Mouse (Mus musculus): ENCODE measurements around the gene Phf2. TPM values are rescaled to one million over a fixed set of nuclear protein-coding genes. Genes with fewer than 3 reads are reported as not detected.
A peak's percentile ranks its signal among the peaks of the same experiment; 100 is the strongest.

Gene Phf2
- polyA plus RNA-seq, 1 experiment from 2014 or later, result 9.9 TPM

DNA sequence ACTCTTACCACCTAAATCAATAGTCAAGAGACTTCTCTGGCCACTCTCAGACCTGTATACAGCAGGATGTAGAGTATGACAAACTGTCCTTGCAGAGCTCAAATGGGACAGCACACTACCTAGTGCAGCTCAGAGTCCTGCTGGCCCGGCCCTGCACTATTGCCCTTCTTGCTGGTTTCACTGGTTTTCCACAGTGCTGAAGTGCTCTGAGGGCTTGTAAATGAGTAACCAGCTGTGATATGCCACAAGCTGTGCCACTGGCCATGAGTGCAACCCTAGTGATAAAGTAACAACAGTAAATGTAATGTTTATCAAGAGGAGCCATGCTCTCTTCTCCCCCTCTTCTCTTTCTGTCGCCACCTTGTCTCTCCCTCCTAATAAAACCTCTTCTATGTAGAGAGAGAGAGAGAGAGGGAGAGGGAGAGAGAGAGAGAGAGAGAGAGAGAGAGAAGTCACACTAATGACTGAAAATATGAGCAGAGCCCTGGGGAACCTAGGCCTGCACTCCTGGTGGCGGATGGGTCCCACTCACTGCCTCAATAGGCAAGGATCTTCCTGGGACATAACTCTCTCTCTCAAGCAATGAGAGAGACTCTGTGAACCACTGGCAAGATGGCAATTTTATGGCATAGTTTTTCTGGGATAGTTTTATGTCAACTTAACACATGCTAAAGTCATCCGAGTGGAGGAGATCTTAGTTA is 19.5 kb upstream of the Phf2 start:
- H3K4me2 ChIP-seq (ENCODE audit: low read length), result no peak overlapping the region
- H3K27ac ChIP-seq (ENCODE audit: low read depth), result no peak overlapping the region; the same call in 1 of the 2 replicates
- H3K4me3 ChIP-seq (ENCODE audit: low read depth, low read length), result no peak overlapping the region
- no peak for DNase-seq (ENCODE audit: low spot score)
- no peaks in the 10 kb centered on the region for H3K9me3 ChIP-seq (ENCODE audit: control insufficient read depth, low read length)
- peak; percentile 68 for ATAC-seq (replicated peaks; ENCODE audit: low FRiP score, low TSS enrichment, low read depth)
- no peaks in the 10 kb centered on the region for H3K27me3 ChIP-seq (replicated peaks; ENCODE audit: control insufficient read depth, insufficient read depth, low read length)
- H3K36me3 ChIP-seq (ENCODE audit: control insufficient read depth, insufficient read depth, low read length), result peaks cover 90% of the 10 kb centered on the region
- no peaks in the 10 kb centered on the region for H3K4me1 ChIP-seq (replicated peaks; ENCODE audit: control insufficient read depth, insufficient read depth, low read length)
- WGBS, result 76% methylated on average over 4 of the region's 4 CpGs
- H3K9ac ChIP-seq (ENCODE audit: low read length), result no peak overlapping the region

DNA sequence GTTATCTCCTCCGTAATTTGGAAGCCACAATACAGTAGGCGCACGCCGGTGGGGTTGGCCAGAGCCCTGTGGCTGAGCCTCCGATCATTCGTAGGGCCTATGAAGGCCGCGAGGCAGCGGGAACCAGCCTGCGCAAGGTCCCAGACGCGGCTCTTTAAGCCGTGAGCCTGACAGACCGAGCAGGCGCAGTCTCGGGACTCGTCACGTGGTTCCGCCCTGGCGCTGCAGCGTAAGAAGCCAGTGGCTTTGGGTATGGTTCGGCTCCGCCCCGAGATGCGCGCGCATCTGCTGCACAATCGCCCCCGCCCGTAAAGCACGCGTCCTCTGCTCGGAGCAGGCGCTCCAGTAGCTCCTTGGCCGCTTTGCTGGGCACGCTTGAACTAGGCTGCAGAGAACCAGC is 7.6 kb upstream of the Phf2 start:
- ATAC-seq (replicated peaks; ENCODE audit: low FRiP score, low TSS enrichment, low read depth) (peak; percentile 98), DNase-seq (ENCODE audit: low spot score) (peak; percentile 98)
- no peaks in the 10 kb centered on the region for H3K9me3 ChIP-seq (ENCODE audit: control insufficient read depth, low read length)
- WGBS, result under 1% methylated on average over 36 of the region's 36 CpGs
- peak overlapping the region; percentile 75 for H3K9ac ChIP-seq (ENCODE audit: low read length)
- H3K4me3 ChIP-seq (ENCODE audit: low read depth, low read length), result peak overlapping the region; percentile 38
- H3K4me2 ChIP-seq (ENCODE audit: low read length), result peak overlapping the region; percentile 73
- H3K36me3 ChIP-seq (ENCODE audit: control insufficient read depth, insufficient read depth, low read length), result peaks cover 47% of the 10 kb centered on the region
- no peaks in the 10 kb centered on the region for H3K27me3 ChIP-seq (replicated peaks; ENCODE audit: control insufficient read depth, insufficient read depth, low read length)
- peak overlapping the region; percentile 85 for H3K27ac ChIP-seq (ENCODE audit: low read depth)
- no peaks in the 10 kb centered on the region; the same call in 1 of the 2 replicates for H3K4me1 ChIP-seq (replicated peaks; ENCODE audit: control insufficient read depth, insufficient read depth, low read length)

DNA sequence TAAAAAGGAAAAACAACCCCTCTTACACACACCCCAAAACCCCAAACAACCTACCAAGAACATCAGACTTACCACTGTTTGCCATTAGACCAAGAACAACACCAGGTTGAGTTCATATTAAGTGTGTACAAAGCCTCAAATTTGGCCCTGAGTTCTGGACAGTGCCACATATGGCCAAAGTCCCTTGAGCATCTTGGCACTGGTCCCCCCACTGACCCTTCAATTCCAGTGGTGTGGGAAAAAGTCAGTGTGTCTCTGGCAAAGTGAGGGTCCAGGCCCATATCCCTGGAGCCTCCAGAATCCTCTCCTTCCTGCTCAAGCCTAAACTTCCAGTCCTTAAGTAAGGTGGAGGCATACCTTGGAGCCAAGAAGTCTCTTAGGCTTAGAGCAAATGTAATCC is 6.9 kb upstream of the Phf2 start:
- Histone ChIP-seq H3K36me3 (ENCODE audit: control insufficient read depth, insufficient read depth, low read length) (peaks cover 40% of the 10 kb centered on the region), H3K4me1 (replicated peaks; ENCODE audit: control insufficient read depth, insufficient read depth, low read length) (no peaks in the 10 kb centered on the region; the same call in 1 of the 2 replicates), H3K9me3 (ENCODE audit: control insufficient read depth, low read length) (no peaks in the 10 kb centered on the region), H3K4me2 (ENCODE audit: low read length) (peak overlapping the region; percentile 73), H3K4me3 (ENCODE audit: low read depth, low read length) (peak overlapping the region; percentile 38), H3K27ac (ENCODE audit: low read depth) (no peak overlapping the region; the same call in 1 of the 2 replicates), H3K9ac (ENCODE audit: low read length) (peak overlapping the region; percentile 75), H3K27me3 (replicated peaks; ENCODE audit: control insufficient read depth, insufficient read depth, low read length) (no peaks in the 10 kb centered on the region)
- DNase-seq (ENCODE audit: low spot score), result no peak
- no peak for ATAC-seq (replicated peaks; ENCODE audit: low FRiP score, low TSS enrichment, low read depth)

DNA sequence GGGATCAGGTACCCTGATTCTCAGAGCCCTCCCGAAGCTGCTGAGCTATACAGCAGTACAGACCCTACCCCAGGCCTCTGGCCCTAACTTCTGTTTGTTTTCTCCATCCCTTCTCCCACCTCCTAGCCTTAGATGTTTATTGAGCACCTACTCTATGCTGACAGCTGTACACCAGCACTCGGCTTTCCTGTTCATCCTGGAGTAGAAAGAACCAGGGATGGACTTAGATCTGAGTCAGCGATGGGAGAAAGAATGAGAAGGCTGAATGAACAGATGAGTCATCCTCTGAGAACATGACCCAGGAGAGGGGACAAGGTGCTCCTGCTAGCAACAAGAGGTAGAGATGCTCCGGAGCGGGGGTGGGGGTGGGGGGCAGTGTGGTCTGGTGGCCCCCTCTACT is 1.8 kb upstream of the Phf2 start:
- H3K4me3 ChIP-seq (ENCODE audit: low read depth, low read length), result no peak overlapping the region
- ATAC-seq (replicated peaks; ENCODE audit: low FRiP score, low TSS enrichment, low read depth), result no peak
- no peaks in the 10 kb centered on the region for H3K9me3 ChIP-seq (ENCODE audit: control insufficient read depth, low read length)
- 83% methylated on average over 5 of the region's 5 CpGs for WGBS
- no peak overlapping the region for H3K9ac ChIP-seq (ENCODE audit: low read length)
- no peak for DNase-seq (ENCODE audit: low spot score)
- no peak overlapping the region for H3K27ac ChIP-seq (ENCODE audit: low read depth)
- H3K4me1 ChIP-seq (replicated peaks; ENCODE audit: control insufficient read depth, insufficient read depth, low read length), result peaks cover 25% of the 10 kb centered on the region
- peaks cover 10% of the 10 kb centered on the region for H3K36me3 ChIP-seq (ENCODE audit: control insufficient read depth, insufficient read depth, low read length)
- no peak overlapping the region for H3K4me2 ChIP-seq (ENCODE audit: low read length)
- no peaks in the 10 kb centered on the region for H3K27me3 ChIP-seq (replicated peaks; ENCODE audit: control insufficient read depth, insufficient read depth, low read length)

DNA sequence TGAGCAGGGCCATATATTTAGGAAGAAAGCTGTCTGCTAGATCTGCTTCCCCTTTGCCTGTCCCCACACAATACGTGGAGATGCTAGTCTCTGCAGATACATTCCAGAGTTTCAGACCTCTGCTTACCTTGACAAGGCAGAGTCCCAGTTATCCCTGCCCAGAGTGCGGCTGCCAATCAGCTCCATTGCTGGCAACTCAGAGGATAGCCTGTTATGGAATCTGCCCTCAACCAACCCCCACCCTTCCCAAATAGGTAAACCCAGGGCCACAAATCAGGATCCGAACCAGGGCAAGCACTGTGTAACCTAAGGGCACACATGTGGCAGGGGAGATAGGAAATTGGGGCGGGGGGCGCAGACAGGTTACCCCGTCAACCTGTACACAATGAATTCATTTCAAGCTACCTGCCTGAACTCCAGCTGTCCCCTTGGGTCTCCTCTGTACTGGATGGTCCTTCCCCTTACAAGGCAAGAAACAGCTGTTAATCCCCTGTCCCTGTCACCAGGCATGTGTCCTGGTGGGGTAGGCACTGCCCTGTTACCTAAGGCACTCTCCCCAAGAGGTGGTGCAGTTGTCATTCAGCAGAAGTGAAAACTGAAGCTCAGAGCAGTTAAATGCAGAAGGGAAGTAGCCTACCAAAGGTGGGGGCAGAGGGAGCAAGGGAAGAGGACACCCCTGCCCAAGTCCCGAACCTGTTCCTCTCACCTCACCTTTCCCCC is 1.1 kb upstream of the Phf2 start:
- Histone ChIP-seq H3K27ac (ENCODE audit: low read depth) (0 out of 2 replicates have a peak overlapping the region, but pooled peaks have one; percentile 93), H3K27me3 (replicated peaks; ENCODE audit: control insufficient read depth, insufficient read depth, low read length) (no peaks in the 10 kb centered on the region), H3K9ac (ENCODE audit: low read length) (peak overlapping the region; percentile 97), H3K4me1 (replicated peaks; ENCODE audit: control insufficient read depth, insufficient read depth, low read length) (peaks cover 32% of the 10 kb centered on the region), H3K9me3 (ENCODE audit: control insufficient read depth, low read length) (no peaks in the 10 kb centered on the region), H3K4me3 (ENCODE audit: low read depth, low read length) (peak overlapping the region; percentile 77), H3K4me2 (ENCODE audit: low read length) (peak overlapping the region; percentile 93), H3K36me3 (ENCODE audit: control insufficient read depth, insufficient read depth, low read length) (peaks cover 10% of the 10 kb centered on the region)
- 58% methylated on average over 7 of the region's 7 CpGs for WGBS
- DNase-seq (ENCODE audit: low spot score) (no peak), ATAC-seq (replicated peaks; ENCODE audit: low FRiP score, low TSS enrichment, low read depth) (no peak)

DNA sequence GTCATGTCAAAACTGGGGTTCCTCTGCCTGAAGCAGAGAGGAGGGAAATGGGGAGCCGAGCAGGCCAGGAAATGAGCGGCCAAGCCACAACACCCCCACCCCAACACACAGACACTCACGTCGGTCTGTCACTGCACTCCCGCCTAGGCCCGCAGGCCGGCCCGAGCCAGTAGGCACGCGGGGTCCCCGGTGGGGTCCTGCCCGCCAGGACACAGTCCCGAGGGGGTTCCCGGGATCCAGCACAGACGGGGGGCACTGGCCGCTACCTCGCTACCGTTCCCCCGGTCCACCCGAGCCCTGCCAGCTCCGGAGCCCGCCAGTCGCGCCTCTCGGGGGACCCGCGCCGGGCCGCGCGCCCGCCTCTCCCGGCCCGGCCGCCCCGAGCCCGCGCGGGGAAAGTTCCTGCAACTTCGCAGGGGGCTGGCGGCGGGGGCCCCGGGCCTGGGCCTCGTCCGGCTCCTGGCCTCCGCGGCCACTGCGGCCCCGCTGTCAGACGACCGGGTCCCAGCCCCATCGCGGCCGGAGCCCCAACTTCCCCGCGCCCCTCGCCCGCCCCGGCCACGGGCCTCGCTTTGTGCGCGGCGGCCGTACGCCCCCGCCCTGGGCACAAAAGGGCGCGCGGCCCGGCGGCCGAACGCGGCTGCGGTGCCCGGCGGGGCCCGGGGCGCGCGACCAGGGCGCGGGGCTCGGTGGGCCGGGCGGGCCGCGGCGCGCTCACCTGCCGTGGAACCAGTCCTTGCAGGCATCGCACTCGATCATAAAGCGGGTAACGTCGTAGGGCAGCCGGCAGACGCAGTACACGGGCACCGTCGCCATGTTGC is 759 bp downstream of the Phf2 start:
- H3K36me3 ChIP-seq (ENCODE audit: control insufficient read depth, insufficient read depth, low read length), result no peaks in the 10 kb centered on the region; the same call in 1 of the 2 replicates
- no peaks in the 10 kb centered on the region for H3K9me3 ChIP-seq (ENCODE audit: control insufficient read depth, low read length)
- DNase-seq (ENCODE audit: low spot score) (peak; percentile 79), ATAC-seq (replicated peaks; ENCODE audit: low FRiP score, low TSS enrichment, low read depth) (peak; percentile 40)
- H3K4me1 ChIP-seq (replicated peaks; ENCODE audit: control insufficient read depth, insufficient read depth, low read length), result peaks cover 38% of the 10 kb centered on the region
- peak overlapping the region; percentile 77 for H3K4me3 ChIP-seq (ENCODE audit: low read depth, low read length)
- WGBS, result under 1% methylated on average over 86 of the region's 102 CpGs
- H3K4me2 ChIP-seq (ENCODE audit: low read length), result peak overlapping the region; percentile 77
- H3K9ac ChIP-seq (ENCODE audit: low read length), result peak overlapping the region; percentile 97
- no peaks in the 10 kb centered on the region for H3K27me3 ChIP-seq (replicated peaks; ENCODE audit: control insufficient read depth, insufficient read depth, low read length)
- peak overlapping the region; percentile 93 for H3K27ac ChIP-seq (ENCODE audit: low read depth)

DNA sequence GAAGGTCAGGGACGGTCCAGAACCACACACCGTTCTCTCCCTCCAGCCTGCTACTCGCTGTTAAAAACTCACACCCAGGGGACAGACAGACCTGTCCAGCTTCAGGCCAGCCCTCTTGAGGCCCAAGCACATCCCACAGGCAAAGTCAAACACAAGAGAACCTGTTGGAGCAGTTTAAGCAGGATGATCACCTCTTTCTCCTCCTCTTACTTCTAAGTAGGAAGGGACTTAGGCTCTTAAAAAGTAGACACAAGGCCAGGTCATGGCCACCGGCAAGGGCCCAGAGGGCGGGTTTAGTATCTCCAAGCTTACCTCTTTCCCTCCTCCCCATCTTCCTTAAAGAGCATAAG is 1.3 kb downstream of the Phf2 start:
- peak overlapping the region; percentile 77 for H3K4me2 ChIP-seq (ENCODE audit: low read length)
- H3K4me3 ChIP-seq (ENCODE audit: low read depth, low read length), result peak overlapping the region; percentile 77
- ATAC-seq (replicated peaks; ENCODE audit: low FRiP score, low TSS enrichment, low read depth) (peak; percentile 6; the same call in 1 of the 2 replicates), DNase-seq (ENCODE audit: low spot score) (peak; percentile 71)
- peak overlapping the region; percentile 97 for H3K9ac ChIP-seq (ENCODE audit: low read length)
- no peaks in the 10 kb centered on the region for H3K27me3 ChIP-seq (replicated peaks; ENCODE audit: control insufficient read depth, insufficient read depth, low read length)
- no peaks in the 10 kb centered on the region for H3K36me3 ChIP-seq (ENCODE audit: control insufficient read depth, insufficient read depth, low read length)
- peaks cover 38% of the 10 kb centered on the region for H3K4me1 ChIP-seq (replicated peaks; ENCODE audit: control insufficient read depth, insufficient read depth, low read length)
- H3K27ac ChIP-seq (ENCODE audit: low read depth), result peak overlapping the region; percentile 93
- WGBS, result 7% methylated on average over 5 of the region's 5 CpGs
- no peaks in the 10 kb centered on the region for H3K9me3 ChIP-seq (ENCODE audit: control insufficient read depth, low read length)

DNA sequence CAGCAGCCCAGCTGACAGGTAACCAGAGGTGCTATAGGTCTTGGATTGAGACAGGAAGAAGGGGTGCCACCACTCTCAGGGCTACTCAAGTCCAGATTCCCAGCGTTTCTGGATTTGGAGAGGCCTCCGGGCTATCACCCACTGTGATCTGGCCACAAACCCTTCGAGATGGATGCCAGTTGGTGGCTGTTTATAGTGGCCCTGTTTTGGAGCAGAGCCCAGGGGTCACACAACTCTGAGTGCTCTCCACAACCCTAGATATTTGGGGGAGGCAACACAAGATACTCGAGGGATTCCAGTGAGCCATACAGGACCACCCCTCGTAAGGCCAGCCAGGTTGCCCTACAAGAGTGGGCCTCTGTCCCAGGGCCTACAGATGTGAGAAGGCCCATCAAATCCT is 1.8 kb downstream of the Phf2 start:
- no peak for DNase-seq (ENCODE audit: low spot score)
- Histone ChIP-seq H3K27me3 (replicated peaks; ENCODE audit: control insufficient read depth, insufficient read depth, low read length) (no peaks in the 10 kb centered on the region), H3K36me3 (ENCODE audit: control insufficient read depth, insufficient read depth, low read length) (no peaks in the 10 kb centered on the region), H3K9ac (ENCODE audit: low read length) (peak overlapping the region; percentile 97), H3K4me2 (ENCODE audit: low read length) (peak overlapping the region; percentile 77), H3K4me3 (ENCODE audit: low read depth, low read length) (peak overlapping the region; percentile 77), H3K9me3 (ENCODE audit: control insufficient read depth, low read length) (no peaks in the 10 kb centered on the region), H3K27ac (ENCODE audit: low read depth) (peak overlapping the region; percentile 93; the same call in 1 of the 2 replicates), H3K4me1 (replicated peaks; ENCODE audit: control insufficient read depth, insufficient read depth, low read length) (peaks cover 42% of the 10 kb centered on the region)
- peak; percentile 14; the same call in 1 of the 2 replicates for ATAC-seq (replicated peaks; ENCODE audit: low FRiP score, low TSS enrichment, low read depth)
- WGBS, result 26% methylated on average over 5 of the region's 5 CpGs
